Mouse (Mus musculus) heart, postnatal 14 days (tissue): Measurements from ENCODE around the gene Tmem132b. TPM values are rescaled to one million over a fixed set of nuclear protein-coding genes. Genes with fewer than 3 reads are reported as not detected.

Source experiments
- total RNA-seq, 2 experiments: library from RNA; stranded (reverse); gene quantifications; 2 replicates each; pipeline ENCODE4 v1.2.3; 2021

The Tmem132b gene
- total RNA-seq, 2 experiments from 2014 or later: not detected

Other genes with a start within 250 kb of the Tmem132b start
- gene Scarb1, start 190.7 kb upstream of the Tmem132b start, total RNA-seq: 10 to 100 TPM; 60.1 to 77.5 TPM
- under 1 TPM in 1 of 2 experiments, not detected in 1; 0.24 TPM for gene Gm10382, start 142.5 kb upstream of the Tmem132b start, total RNA-seq
- 1,000 to 10,000 TPM in 1 of 2 experiments, 100 to 1,000 TPM in 1; 947 to 1,009 TPM for gene Ubc, start 141.6 kb upstream of the Tmem132b start, total RNA-seq
- gene Dhx37, start 97.7 kb upstream of the Tmem132b start, total RNA-seq: 10 to 100 TPM; 10.8 to 11.5 TPM
- 10 to 100 TPM; 48.0 to 62.4 TPM for gene Bri3bp, start 90.2 kb upstream of the Tmem132b start, total RNA-seq
- gene Aacs, start 56.0 kb upstream of the Tmem132b start, total RNA-seq: 1 to 10 TPM; 4.0 to 4.8 TPM